Mouse (Mus musculus) small intestine, adult 2 months (tissue): Measurements from ENCODE around the gene Setd2.

Source experiments
- CTCF ChIP-seq: fragments of 200-500 bp; IDR thresholded peaks from 2 replicates; pipeline ENCODE4 v1.5.1; 2012; ENCODE audit warnings: low read depth, mild to moderate bottlenecking, control low read depth, inconsistent platforms, low read length, moderate library complexity, mixed read lengths; ENCODE audit not compliant: insufficient replicate concordance, insufficient read length; ENCODE audit errors: extremely low read depth
- POLR2A ChIP-seq: fragments of 200-500 bp; IDR thresholded peaks from 2 replicates; pipeline ENCODE4 v1.6.1; 2012; ENCODE audit warnings: low read depth, mild to moderate bottlenecking, control low read depth, inconsistent platforms, low read length, moderate library complexity

DNA sequence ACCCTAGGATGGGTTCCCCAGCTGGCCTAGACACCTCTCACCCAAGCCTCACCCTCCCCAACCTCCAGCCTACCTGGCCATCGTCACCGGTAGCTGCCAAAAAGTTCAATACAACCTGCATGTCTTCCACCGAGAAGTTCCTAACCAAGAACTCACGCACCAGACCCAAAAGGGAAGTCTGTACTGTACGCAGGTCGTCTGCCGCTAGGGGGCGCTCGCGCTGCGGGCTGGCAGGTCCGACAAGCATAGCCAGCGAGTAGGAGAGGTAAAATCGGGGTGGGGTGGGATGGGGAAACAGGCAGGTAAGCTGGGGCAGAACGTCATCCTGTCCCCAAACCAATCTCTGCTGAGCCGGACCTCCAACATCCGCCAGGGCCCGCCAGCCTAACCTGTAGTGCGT, 102.8 kb downstream of the Setd2 start:
- TF ChIP-seq CTCF (peak; percentile 93), POLR2A (no peak)
